Mouse (Mus musculus): ENCODE data around the gene Tapt1. TPM values are rescaled to one million over a fixed set of nuclear protein-coding genes. Genes with fewer than 3 reads are reported as not detected.

Gene Tapt1
- total and polyA plus RNA-seq, 2 experiments from 2014 or later: 15.7 to 36.4 TPM

GRCm38 (mm10) chr5:44159679-44160438 is 66.6 kb downstream of the Tapt1 start:
- ATAC-seq (ENCODE audit: insufficient read depth, low read depth) (no peak), DNase-seq (ENCODE audit: low spot score) (no peak)
- no peak overlapping the region for H3K27ac ChIP-seq (ENCODE audit: low read depth)
- 64% methylated on average over 4 of the region's 4 CpGs for WGBS
- H3K4me1 ChIP-seq (ENCODE audit: control insufficient read depth, insufficient read depth): no peaks in the 10 kb centered on the region
- TF ChIP-seq EP300 (IDR thresholded peaks at IDR 0.05; ENCODE audit: low read depth) (no peak), CTCF (IDR thresholded peaks at IDR 0.05; ENCODE audit: low read depth) (no peak)
- no peaks in the 10 kb centered on the region for H3K27me3 ChIP-seq (ENCODE audit: control insufficient read depth, insufficient read depth, low read length)
- H3K4me2 ChIP-seq (ENCODE audit: low read depth, low read length): no peak overlapping the region
- H3K4me3 ChIP-seq (ENCODE audit: low read depth, low read length): no peak overlapping the region
- H3K9me3 ChIP-seq (replicated peaks; ENCODE audit: control insufficient read depth, low read length): no peaks in the 10 kb centered on the region
- no peaks in the 10 kb centered on the region for H3K36me3 ChIP-seq (replicated peaks; ENCODE audit: control insufficient read depth, insufficient read depth, low read length)
- no peak overlapping the region for H3K9ac ChIP-seq (replicated peaks; ENCODE audit: low read depth, low read length)

- ATAC-seq (ENCODE audit: insufficient read depth, low read depth) (no peak), DNase-seq (ENCODE audit: low spot score) (no peak)
- no peak overlapping the region for H3K4me2 ChIP-seq (ENCODE audit: low read depth, low read length)
- WGBS: 79% methylated on average over 2 of the region's 2 CpGs
- no peaks in the 10 kb centered on the region for H3K36me3 ChIP-seq (replicated peaks; ENCODE audit: control insufficient read depth, insufficient read depth, low read length)
- H3K27me3 ChIP-seq (ENCODE audit: control insufficient read depth, insufficient read depth, low read length): no peaks in the 10 kb centered on the region
- TF ChIP-seq CTCF (IDR thresholded peaks at IDR 0.05; ENCODE audit: low read depth): no peak
- no peak for TF ChIP-seq EP300 (IDR thresholded peaks at IDR 0.05; ENCODE audit: low read depth)
- H3K27ac ChIP-seq (ENCODE audit: low read depth): no peak overlapping the region
- H3K4me1 ChIP-seq (ENCODE audit: control insufficient read depth, insufficient read depth): no peaks in the 10 kb centered on the region
- no peak overlapping the region for H3K9ac ChIP-seq (replicated peaks; ENCODE audit: low read depth, low read length)
- H3K4me3 ChIP-seq (ENCODE audit: low read depth, low read length): no peak overlapping the region
- H3K9me3 ChIP-seq (replicated peaks; ENCODE audit: control insufficient read depth, low read length): no peaks in the 10 kb centered on the region
These were observed 67.2 kb downstream of the Tapt1 start for GRCm38 (mm10) chr5:44159231-44159630.

GRCm38 (mm10) chr5:44158458-44158857 is 68.0 kb downstream of the Tapt1 start:
- no peak for ATAC-seq (ENCODE audit: insufficient read depth, low read depth)
- no peak for DNase-seq (ENCODE audit: low spot score)
- no peaks in the 10 kb centered on the region for H3K9me3 ChIP-seq (replicated peaks; ENCODE audit: control insufficient read depth, low read length)
- 87% methylated on average over 3 of the region's 3 CpGs for WGBS
- H3K27ac ChIP-seq (ENCODE audit: low read depth): no peak overlapping the region
- H3K9ac ChIP-seq (replicated peaks; ENCODE audit: low read depth, low read length): no peak overlapping the region
- H3K27me3 ChIP-seq (ENCODE audit: control insufficient read depth, insufficient read depth, low read length): no peaks in the 10 kb centered on the region
- no peak overlapping the region for H3K4me2 ChIP-seq (ENCODE audit: low read depth, low read length)
- no peaks in the 10 kb centered on the region for H3K4me1 ChIP-seq (ENCODE audit: control insufficient read depth, insufficient read depth)
- no peak for TF ChIP-seq EP300 (IDR thresholded peaks at IDR 0.05; ENCODE audit: low read depth)
- no peak for TF ChIP-seq CTCF (IDR thresholded peaks at IDR 0.05; ENCODE audit: low read depth)
- H3K36me3 ChIP-seq (replicated peaks; ENCODE audit: control insufficient read depth, insufficient read depth, low read length): no peaks in the 10 kb centered on the region
- no peak overlapping the region for H3K4me3 ChIP-seq (ENCODE audit: low read depth, low read length)

GRCm38 (mm10) chr5:44157760-44158159 is 68.7 kb downstream of the Tapt1 start:
- no peak for TF ChIP-seq CTCF (IDR thresholded peaks at IDR 0.05; ENCODE audit: low read depth)
- no peak for TF ChIP-seq EP300 (IDR thresholded peaks at IDR 0.05; ENCODE audit: low read depth)
- H3K4me2 ChIP-seq (ENCODE audit: low read depth, low read length): no peak overlapping the region
- ATAC-seq (ENCODE audit: insufficient read depth, low read depth): no peak
- DNase-seq (ENCODE audit: low spot score): no peak
- no peak overlapping the region for H3K9ac ChIP-seq (replicated peaks; ENCODE audit: low read depth, low read length)
- H3K27ac ChIP-seq (ENCODE audit: low read depth): no peak overlapping the region
- no peaks in the 10 kb centered on the region for H3K9me3 ChIP-seq (replicated peaks; ENCODE audit: control insufficient read depth, low read length)
- 80% methylated on average over 6 of the region's 6 CpGs for WGBS
- no peaks in the 10 kb centered on the region for H3K27me3 ChIP-seq (ENCODE audit: control insufficient read depth, insufficient read depth, low read length)
- H3K36me3 ChIP-seq (replicated peaks; ENCODE audit: control insufficient read depth, insufficient read depth, low read length): no peaks in the 10 kb centered on the region
- H3K4me3 ChIP-seq (ENCODE audit: low read depth, low read length): no peak overlapping the region
- no peaks in the 10 kb centered on the region for H3K4me1 ChIP-seq (ENCODE audit: control insufficient read depth, insufficient read depth)

- Histone ChIP-seq H3K4me3 (ENCODE audit: low read depth, low read length) (no peak overlapping the region), H3K27me3 (ENCODE audit: control insufficient read depth, insufficient read depth, low read length) (no peaks in the 10 kb centered on the region), H3K36me3 (replicated peaks; ENCODE audit: control insufficient read depth, insufficient read depth, low read length) (no peaks in the 10 kb centered on the region), H3K4me2 (ENCODE audit: low read depth, low read length) (no peak overlapping the region), H3K9ac (replicated peaks; ENCODE audit: low read depth, low read length) (no peak overlapping the region), H3K27ac (ENCODE audit: low read depth) (no peak overlapping the region), H3K4me1 (ENCODE audit: control insufficient read depth, insufficient read depth) (no peaks in the 10 kb centered on the region), H3K9me3 (replicated peaks; ENCODE audit: control insufficient read depth, low read length) (no peaks in the 10 kb centered on the region)
- DNase-seq (ENCODE audit: low spot score) (no peak), ATAC-seq (ENCODE audit: insufficient read depth, low read depth) (no peak)
- WGBS: 45% methylated on average over 1 of the region's 1 CpGs
- TF ChIP-seq CTCF (IDR thresholded peaks at IDR 0.05; ENCODE audit: low read depth): no peak
- no peak for TF ChIP-seq EP300 (IDR thresholded peaks at IDR 0.05; ENCODE audit: low read depth)
These were observed 73.4 kb downstream of the Tapt1 start for GRCm38 (mm10) chr5:44153050-44153449.
